Mouse (Mus musculus) embryo, embryonic 10 days (tissue): ENCODE data around the gene Usp5.
A peak's percentile ranks its signal among the peaks of the same experiment; 100 is the strongest.

Experiments used
- DNase-seq: peaks from one replicate; pipeline ENCODE4 v3.0.0-alpha.2; 2015; ENCODE audit warnings: low spot score

Gene Usp5

GRCm38 (mm10) chr6:124786756-124787420 lies 42.4 kb downstream of the Usp5 start:
- no peak for DNase-seq

- DNase-seq, result peak; percentile 68
These were observed 46.8 kb downstream of the Usp5 start for GRCm38 (mm10) chr6:124782436-124782835.

- DNase-seq, result no peak
These were observed 48.4 kb downstream of the Usp5 start for GRCm38 (mm10) chr6:124780917-124781316.

GRCm38 (mm10) chr6:124779984-124780416 lies 49.3 kb downstream of the Usp5 start:
- peak; percentile 76 for DNase-seq

GRCm38 (mm10) chr6:124779222-124779983 lies 49.9 kb downstream of the Usp5 start, which contains the start of gene Lrrc23:
TSS of gene Lrrc23 (minus strand) at chr6:124779727.
- peak; percentile 76 for DNase-seq

- no peak for DNase-seq
These were observed 58.8 kb downstream of the Usp5 start for GRCm38 (mm10) chr6:124770511-124770910.

- DNase-seq, result no peak
These were observed 59.3 kb downstream of the Usp5 start for GRCm38 (mm10) chr6:124770013-124770412.

- peak; percentile 55 for DNase-seq
These were observed 60.1 kb downstream of the Usp5 start, which contains the start of gene Eno2 for GRCm38 (mm10) chr6:124769101-124769765. TSS of gene Eno2 (minus strand) at chr6:124769673.

- no peak for DNase-seq
These were observed 60.6 kb downstream of the Usp5 start for GRCm38 (mm10) chr6:124768704-124769044.

GRCm38 (mm10) chr6:124767920-124768703 lies 61.2 kb downstream of the Usp5 start:
- no peak for DNase-seq

- DNase-seq, result no peak
These were observed 61.8 kb downstream of the Usp5 start for GRCm38 (mm10) chr6:124767536-124767919.

GRCm38 (mm10) chr6:124765951-124766350 lies 63.3 kb downstream of the Usp5 start:
- no peak for DNase-seq
